In genomic region chr5:8736389-8736788, GRCm38 (mm10) we compare ENCODE assay signal across 27 mouse cellular contexts.
DNase-seq lines count a peak whose midpoint lies in the region; ATAC-seq and TF ChIP-seq lines count a peak whose summit lies in the region.
"Had no signal": no experiment of that assay in that cellular context is flagged by ENCODE, and none has a peak within 500 bp of the region (broad histone marks: within the 10 kb centered on the region; RNA-seq: fewer than 3 reads in every experiment).

No protein-coding gene starts in this region.

- TF ChIP-seq CTCF in heart, adult 2 months (IDR thresholded peaks at IDR 0.05): no peak
- no peak for TF ChIP-seq CTCF in lung, adult 2 months (IDR thresholded peaks at IDR 0.05; ENCODE audit: insufficient read depth, low read length)

- H3K9ac ChIP-seq in heart, adult 2 months (ENCODE audit: low read depth, low read length): no peak overlapping the region
- H3K9ac ChIP-seq in heart, embryonic 12.5 days: no peak overlapping the region
- H3K9ac ChIP-seq: embryonic facial prominence, embryonic 12.5 days; forebrain, embryonic 13.5 days; forebrain, embryonic 15.5 days; forebrain, postnatal 0 days had no signal

- peaks cover 6% of the 10 kb centered on the region for H3K4me1 ChIP-seq in heart, adult 2 months (ENCODE audit: control insufficient read depth, insufficient read depth, low read length)
- no peaks in the 10 kb centered on the region for H3K4me1 ChIP-seq in heart, embryonic 12.5 days (replicated peaks)
- peaks cover 13% of the 10 kb centered on the region; the same call in 1 of the 2 replicates for H3K4me1 ChIP-seq in brown adipose tissue, adult 24 weeks (ENCODE audit: control insufficient read depth, insufficient read depth, insufficient read length, low read length)
- no peaks in the 10 kb centered on the region; the same call in 1 of the 2 replicates for H3K4me1 ChIP-seq in lung, adult 2 months (ENCODE audit: control insufficient read depth, insufficient read depth, low read length)
- H3K4me1 ChIP-seq: embryonic facial prominence, embryonic 10.5 days; embryonic facial prominence, embryonic 12.5 days; forebrain, embryonic 13.5 days; forebrain, embryonic 15.5 days had no signal

- H3K4me3 ChIP-seq in heart, adult 2 months: no peak overlapping the region
- no peak overlapping the region for H3K4me3 ChIP-seq in heart, embryonic 12.5 days
- no peak overlapping the region for H3K4me3 ChIP-seq in brown adipose tissue, adult 24 weeks (ENCODE audit: insufficient read depth, low read depth, low read length)
- H3K4me3 ChIP-seq in lung, adult 2 months (replicated peaks; ENCODE audit: extremely low read depth, low read depth, low read length): no peak overlapping the region
- H3K4me3 ChIP-seq: embryonic facial prominence, embryonic 10.5 days; embryonic facial prominence, embryonic 12.5 days; forebrain, embryonic 13.5 days; forebrain, embryonic 15.5 days had no signal

- no peak for ATAC-seq in heart, embryonic 12.5 days (ENCODE audit: insufficient number of reproducible peaks, low FRiP score)
- ATAC-seq in granulocyte monocyte progenitor cell, adult 5-6 weeks (replicated peaks; ENCODE audit: poor library complexity, severe bottlenecking): peak; percentile 69
- peak; percentile 70 for ATAC-seq in megakaryocyte progenitor cell, adult 5-6 weeks (replicated peaks; ENCODE audit: poor library complexity)
- ATAC-seq: activated CD4-positive, CD25-positive, alpha-beta regulatory T cell, adult 4 months; CD4-positive, CD25-positive, alpha-beta regulatory T cell, adult 4 months; forebrain, embryonic 13.5 days; forebrain, embryonic 15.5 days; forebrain, postnatal 0 days; Patski had no signal

- peak overlapping the region; percentile 9; the same call in 1 of the 2 replicates for H3K27ac ChIP-seq in heart, adult 2 months
- H3K27ac ChIP-seq in heart, embryonic 12.5 days (ENCODE audit: poor library complexity, severe bottlenecking): no peak overlapping the region
- peak overlapping the region; percentile 65 for H3K27ac ChIP-seq in brown adipose tissue, adult 24 weeks (replicated peaks; ENCODE audit: low read depth, low read length)
- H3K27ac ChIP-seq: embryonic facial prominence, embryonic 10.5 days; embryonic facial prominence, embryonic 12.5 days; forebrain, embryonic 13.5 days; forebrain, embryonic 15.5 days had no signal

- intact Hi-C loops in heart, adult 2 months (cut with DNase I): no loop called here

- no peak for TF ChIP-seq POLR2A in heart, adult 2 months (IDR thresholded peaks at IDR 0.05; ENCODE audit: insufficient read depth, low read depth, low read length)
- no peak for TF ChIP-seq POLR2A in lung, adult 2 months (IDR thresholded peaks at IDR 0.05; ENCODE audit: borderline replicate concordance, extremely low read depth, low read depth, low read length)

- no peaks in the 10 kb centered on the region for H3K79me2 ChIP-seq in heart, adult 2 months (replicated peaks; ENCODE audit: control insufficient read depth, insufficient read depth, low read length)

- H3K9me3 ChIP-seq in heart, embryonic 12.5 days (replicated peaks): no peaks in the 10 kb centered on the region
- H3K9me3 ChIP-seq: embryonic facial prominence, embryonic 10.5 days; embryonic facial prominence, embryonic 12.5 days; forebrain, embryonic 13.5 days; forebrain, embryonic 15.5 days; G1E had no signal

- no peak for DNase-seq in heart, adult 2 months
- no peak for DNase-seq in adrenal gland, postnatal 25 days
- no peak for DNase-seq in embryo, embryonic 10 days (ENCODE audit: low spot score)
- no peak for DNase-seq in lung, adult 2 months
- DNase-seq: adrenal gland, adult 2 months; adrenal gland, postnatal 10 days; adrenal gland, postnatal 36 days; B cell, adult 2 months; cerebellum, adult 11-12 months; cerebellum, adult 2 months; cerebellum, adult 9-10 months; cerebellum, postnatal 10 days; cerebellum, postnatal 25 days; forebrain, postnatal 0 days had no signal

- H3K27me3 ChIP-seq in heart, adult 2 months (ENCODE audit: control insufficient read depth, insufficient read depth, low read length): no peaks in the 10 kb centered on the region
- no peaks in the 10 kb centered on the region for H3K27me3 ChIP-seq in heart, embryonic 12.5 days (replicated peaks)
- H3K27me3 ChIP-seq: CH12.LX; embryonic facial prominence, embryonic 12.5 days; forebrain, embryonic 13.5 days; forebrain, embryonic 15.5 days; Patski had no signal

- no peak overlapping the region for H3K4me2 ChIP-seq in heart, embryonic 12.5 days
- H3K4me2 ChIP-seq: embryonic facial prominence, embryonic 12.5 days; forebrain, embryonic 13.5 days; forebrain, embryonic 15.5 days had no signal

- 45% methylated on average over 4 of the region's 4 CpGs for WGBS in heart, adult 2 months
- WGBS in heart, embryonic 12.5 days: 59% methylated on average over 4 of the region's 4 CpGs
- 54% methylated on average over 4 of the region's 4 CpGs for WGBS in lung, adult 2 months

- TF ChIP-seq EP300 in heart, adult 2 months (IDR thresholded peaks at IDR 0.05; ENCODE audit: insufficient read depth, low read depth, low read length): no peak

- peaks cover 7% of the 10 kb centered on the region for H3K36me3 ChIP-seq in heart, adult 2 months (ENCODE audit: control insufficient read depth, insufficient read depth, low read length)
- H3K36me3 ChIP-seq in heart, embryonic 12.5 days: no peaks in the 10 kb centered on the region
- H3K36me3 ChIP-seq: embryonic facial prominence, embryonic 10.5 days; embryonic facial prominence, embryonic 12.5 days; forebrain, embryonic 15.5 days; G1E had no signal
